Mouse (Mus musculus): ENCODE data around the gene Ulk4.

GRCm38 (mm10) chr9:121124705-121125104 lies 152.3 kb downstream of the Ulk4 start:
- TF ChIP-seq POLR2A (IDR thresholded peaks at IDR 0.05; ENCODE audit: extremely low read depth, insufficient read depth, low read length) (no peak), CTCF (IDR thresholded peaks at IDR 0.05; ENCODE audit: extremely low read depth, insufficient read depth, low read length) (no peak)
